Mouse (Mus musculus): Measurements from ENCODE around the gene Gm28043.
"Not testable (repeated sequence)": the region's sequence is repeated elsewhere in the genome, so short reads cannot be mapped to it uniquely, and the experiment has no call there.

Gm28043 gene

DNA sequence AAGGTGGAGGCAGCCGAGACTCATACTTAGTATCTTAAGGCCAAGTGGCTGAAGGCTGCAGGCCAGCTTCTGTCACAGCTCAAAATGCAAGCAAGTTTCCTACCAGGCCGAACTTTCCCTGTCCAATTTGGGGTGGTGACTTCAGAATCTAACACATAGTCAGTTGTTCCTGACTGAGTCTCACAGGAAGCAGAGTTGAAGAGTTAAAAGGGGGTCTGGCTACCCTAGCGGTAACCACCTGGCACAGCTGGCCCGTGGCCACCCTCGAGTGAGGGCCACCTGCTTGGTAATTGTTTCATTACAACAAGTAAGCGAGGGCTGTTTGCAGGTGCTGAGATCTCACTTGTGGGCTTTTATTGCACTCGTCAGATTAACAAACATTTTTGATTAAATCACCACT is 97.9 kb downstream of the Gm28043 start:
- DNase-seq (ENCODE audit: low spot score), result no peak

DNA sequence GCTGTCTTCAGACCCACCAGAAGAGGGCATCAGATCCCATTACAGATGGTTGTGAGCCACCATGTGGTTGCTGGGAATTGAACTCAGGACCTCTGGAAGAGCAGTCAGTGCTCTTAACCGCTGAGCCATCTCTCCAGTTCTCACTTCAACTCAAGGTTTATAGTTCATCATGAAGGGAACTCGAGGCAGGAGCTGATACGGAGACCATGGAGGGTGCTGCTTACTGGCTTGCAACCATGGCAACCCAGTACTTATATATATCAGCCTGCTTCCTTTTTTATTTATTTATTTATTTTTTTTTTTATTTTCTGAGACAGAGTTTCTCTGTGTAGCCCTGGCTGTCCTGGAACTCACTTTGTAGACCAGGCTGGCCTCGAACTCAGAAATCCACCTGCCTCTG is 99.1 kb downstream of the Gm28043 start:
- DNase-seq (ENCODE audit: low spot score), result not testable (repeated sequence)

DNA sequence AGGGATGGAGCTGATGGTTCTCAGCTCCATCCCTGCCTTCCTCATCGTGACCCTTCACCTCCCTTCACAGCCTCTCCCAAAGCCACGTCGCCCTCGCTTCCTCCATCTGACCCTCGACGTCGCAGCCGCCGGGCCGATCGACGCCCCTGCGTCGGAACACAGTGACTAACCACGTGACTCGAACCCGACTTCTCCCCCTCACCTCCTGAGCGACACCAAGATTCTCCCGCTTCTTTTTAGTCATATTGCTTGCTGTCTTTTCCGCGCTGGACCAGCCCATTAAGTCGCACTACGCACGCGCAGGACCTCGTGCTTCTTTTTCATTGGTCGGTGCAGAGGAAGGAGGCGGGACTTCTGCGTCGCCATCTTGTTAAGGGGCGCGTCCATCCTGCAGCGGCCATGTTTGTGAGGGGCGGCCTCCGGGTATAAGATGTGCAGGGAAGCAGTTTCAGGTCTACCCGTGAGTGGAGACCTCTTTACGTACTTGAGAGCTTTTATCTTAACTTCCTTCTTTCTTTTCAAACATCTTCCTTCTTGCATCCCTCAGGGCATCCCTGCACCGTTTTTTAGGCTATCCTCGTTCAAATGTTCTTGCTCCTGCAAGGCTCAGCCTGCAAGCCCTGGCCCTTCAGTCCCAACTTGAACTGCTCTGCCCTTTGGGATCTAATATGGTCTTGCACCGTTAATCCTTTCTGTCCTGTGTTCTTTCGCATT is 102.2 kb downstream of the Gm28043 start, which contains the start of gene Ccdc167:
Gene Ccdc167 (minus strand): TSS at position 313 of the 714 bp plus-strand sequence.
- DNase-seq (ENCODE audit: low spot score), result peak; percentile 93

DNA sequence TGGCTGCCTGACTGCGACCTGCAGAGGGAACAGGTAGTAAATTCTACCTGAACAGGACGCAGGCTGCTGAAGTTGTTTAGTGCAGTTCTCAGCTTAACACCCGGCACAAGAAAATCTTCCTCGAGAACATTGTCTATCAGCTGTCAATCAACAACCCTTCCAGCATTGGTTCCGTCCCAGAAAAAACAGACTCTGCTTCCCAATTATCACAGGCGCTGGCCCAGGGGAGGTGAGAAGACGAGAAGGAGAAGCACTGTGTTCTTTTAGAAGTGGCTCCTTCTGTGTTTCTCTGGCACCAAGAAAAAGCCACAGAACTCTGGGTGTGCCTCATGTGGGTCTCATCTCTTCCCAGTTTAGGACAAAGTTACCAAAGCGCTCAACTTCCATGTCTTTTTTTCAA is 104.0 kb downstream of the Gm28043 start:
- DNase-seq (ENCODE audit: low spot score), result no peak

DNA sequence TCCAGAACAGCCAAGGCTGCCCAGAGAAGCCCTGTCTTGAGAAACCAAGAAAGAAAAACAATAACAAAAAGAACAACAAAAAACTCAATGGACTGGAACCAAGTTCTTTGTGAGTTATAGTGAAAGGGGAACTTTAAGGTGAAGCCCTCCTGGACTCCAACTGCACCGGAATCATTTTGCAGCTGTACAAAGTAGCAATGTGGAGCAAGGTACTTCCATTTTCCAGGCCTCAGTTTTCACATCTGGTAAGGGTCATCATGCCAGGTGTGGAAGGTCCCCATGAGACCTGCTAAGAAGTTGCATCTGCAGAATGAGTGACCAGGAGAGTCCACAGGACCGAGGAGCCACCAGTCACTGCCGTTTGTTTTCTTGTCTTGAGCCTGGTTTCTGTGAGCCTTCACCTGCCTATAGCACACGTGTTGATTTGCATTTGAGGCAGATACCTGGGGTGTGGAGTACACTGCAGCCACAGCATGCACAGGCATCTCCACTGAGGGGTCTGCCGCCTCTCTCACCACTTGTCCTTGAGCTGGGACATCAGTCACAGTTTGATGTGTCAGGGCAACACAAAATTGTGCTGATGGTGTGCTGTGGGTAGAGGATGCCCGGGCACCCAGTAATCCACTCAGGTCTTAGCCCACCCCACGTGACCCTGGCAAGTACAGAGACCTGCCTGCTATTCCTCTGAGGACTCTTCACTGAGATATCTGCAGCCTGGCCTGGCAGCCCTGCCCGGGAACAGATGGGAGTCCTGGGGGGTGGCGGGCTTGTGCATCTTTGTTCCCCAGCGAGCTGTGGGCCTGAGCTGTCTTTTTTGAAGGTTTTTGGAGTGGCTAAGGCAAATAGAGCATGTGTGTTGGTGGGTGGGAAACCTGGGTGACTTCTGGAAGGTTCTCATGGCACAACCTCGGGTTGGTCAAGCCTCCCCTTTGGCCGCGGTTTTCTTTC is 105.2 kb downstream of the Gm28043 start:
- no peak for DNase-seq (ENCODE audit: low spot score)

DNA sequence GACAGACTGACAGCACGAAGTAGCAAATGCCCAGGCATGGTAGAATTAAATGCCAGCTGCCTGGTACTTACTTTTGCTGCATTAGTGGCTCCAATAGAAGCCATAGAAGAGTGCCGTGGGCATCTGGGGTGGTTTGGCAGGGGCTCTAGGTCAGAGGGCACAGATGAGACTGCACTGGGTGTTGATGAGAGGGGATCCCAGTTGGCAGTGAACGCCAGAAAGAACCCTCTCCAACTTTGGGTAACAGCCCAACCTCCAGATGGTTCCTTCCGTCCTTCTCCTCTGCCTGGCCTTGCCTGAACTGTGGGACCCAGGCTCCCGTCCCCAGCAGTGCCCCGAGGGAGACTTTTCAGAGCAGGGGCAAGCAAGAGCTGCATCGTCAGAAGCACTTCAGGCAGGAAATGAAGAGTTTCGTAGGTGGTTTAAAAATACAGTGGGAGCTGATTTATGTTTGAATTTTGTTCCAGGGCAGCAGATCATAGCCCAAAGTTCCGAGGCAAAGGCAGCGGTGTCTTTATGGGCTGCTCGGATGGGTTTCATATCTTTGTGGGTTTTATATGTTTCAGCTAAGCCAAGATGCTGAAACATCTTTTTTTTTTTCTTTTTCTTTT is 106.2 kb downstream of the Gm28043 start:
- DNase-seq (ENCODE audit: low spot score), result no peak

DNA sequence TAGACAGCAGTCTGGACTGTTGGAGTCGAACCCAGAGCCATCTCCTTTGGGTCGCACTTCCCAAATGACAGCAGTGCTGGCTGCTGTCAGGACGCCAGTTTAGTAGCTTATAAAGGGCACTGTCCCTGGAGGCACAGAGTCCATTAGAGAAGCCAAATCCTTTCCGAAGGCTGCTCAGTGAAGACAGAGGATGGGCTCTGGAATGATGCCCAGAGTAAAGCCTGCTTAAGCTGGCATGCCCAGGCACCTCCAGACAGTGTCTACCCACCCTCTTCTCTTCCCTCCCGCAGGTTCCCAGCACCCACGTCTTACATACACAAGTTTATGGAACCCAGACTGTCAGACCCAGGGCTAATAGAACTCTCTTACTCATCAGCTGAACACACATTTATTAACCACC is 109.9 kb downstream of the Gm28043 start:
- DNase-seq (ENCODE audit: low spot score), result no peak

DNA sequence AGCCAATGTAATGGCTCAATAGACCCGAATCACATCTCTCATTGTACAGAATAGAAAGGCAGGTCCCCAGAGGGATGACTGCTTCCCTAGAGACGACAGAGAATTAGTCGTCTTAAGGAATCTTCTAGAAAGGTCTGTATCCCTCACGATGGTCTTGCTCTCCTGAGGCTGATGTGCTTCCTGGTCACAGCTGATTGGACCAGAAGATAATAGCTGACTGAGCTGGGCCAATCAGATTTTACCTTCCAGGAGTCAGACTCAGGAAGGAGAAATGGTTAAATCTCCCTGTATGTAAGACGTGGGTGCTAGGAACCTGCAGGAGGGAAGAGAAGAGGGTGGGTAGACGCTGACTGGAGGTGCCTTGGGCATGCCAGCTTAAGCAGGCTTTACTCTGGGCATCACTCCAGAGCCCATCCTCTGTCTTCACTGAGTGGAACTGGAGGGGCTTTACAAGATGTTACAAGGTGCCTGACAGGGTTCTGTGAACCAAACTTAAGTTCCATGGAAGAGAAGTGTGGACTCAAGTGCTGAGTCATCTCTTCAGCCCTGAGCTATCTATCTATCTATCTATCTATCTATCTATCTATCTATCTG is 110.4 kb downstream of the Gm28043 start:
- no peak for DNase-seq (ENCODE audit: low spot score)

DNA sequence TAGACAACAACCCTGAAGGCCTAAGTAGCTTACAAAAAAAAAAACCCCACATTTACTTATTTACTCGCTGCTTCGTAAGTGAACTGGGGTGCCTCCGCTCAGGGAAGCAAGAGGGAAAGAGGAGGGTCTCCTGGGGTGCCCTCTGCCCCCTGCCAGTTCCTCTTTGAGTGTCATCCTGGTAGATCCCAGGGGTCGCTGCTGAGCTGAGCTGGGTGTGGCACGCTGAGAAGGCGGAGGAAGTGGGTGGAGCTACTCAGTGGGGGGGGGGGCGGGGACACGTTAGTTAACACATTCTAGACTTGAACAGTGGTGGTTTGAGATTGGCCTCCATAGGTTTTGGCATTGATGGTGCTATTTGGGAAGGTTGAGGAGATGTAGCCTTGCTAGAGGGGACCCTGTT is 113.4 kb downstream of the Gm28043 start:
- no peak for DNase-seq (ENCODE audit: low spot score)

DNA sequence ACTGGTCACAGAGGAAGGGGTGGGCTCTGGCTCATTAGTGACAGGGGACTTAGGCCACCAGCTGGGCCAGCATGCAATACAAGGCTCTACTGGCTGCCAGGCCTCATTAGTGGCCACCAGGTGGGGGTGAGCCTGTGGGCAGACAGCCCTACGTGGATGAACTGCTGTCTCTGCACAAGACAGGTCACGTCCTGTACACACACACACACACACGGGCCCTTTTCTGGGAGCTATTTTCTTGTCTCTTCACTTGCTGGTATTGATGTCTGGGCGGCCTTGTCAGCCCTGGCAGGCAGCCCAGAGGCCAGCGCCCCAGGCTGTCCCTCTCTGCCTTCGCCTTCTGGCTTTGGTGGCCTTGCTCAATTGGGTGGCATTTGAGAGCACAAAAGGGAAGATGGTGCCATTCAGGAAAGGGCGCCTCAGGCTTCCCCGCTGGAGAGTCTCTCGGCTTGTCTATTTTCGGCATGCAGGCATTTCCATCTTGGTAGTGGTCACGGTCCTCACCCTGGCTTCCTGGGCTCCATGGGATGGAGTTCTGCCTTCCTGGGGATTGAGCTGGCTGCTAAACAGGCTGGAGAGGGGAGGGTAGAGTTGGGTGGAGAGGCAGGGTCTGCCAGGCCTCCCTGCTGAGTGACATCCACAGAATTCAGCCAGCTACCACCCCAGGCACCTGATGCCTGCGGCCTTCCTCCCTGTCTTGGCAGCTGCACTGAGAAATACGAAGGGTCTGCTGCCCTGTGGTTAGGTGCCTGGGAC is 116.0 kb downstream of the Gm28043 start:
- no peak for DNase-seq (ENCODE audit: low spot score)

DNA sequence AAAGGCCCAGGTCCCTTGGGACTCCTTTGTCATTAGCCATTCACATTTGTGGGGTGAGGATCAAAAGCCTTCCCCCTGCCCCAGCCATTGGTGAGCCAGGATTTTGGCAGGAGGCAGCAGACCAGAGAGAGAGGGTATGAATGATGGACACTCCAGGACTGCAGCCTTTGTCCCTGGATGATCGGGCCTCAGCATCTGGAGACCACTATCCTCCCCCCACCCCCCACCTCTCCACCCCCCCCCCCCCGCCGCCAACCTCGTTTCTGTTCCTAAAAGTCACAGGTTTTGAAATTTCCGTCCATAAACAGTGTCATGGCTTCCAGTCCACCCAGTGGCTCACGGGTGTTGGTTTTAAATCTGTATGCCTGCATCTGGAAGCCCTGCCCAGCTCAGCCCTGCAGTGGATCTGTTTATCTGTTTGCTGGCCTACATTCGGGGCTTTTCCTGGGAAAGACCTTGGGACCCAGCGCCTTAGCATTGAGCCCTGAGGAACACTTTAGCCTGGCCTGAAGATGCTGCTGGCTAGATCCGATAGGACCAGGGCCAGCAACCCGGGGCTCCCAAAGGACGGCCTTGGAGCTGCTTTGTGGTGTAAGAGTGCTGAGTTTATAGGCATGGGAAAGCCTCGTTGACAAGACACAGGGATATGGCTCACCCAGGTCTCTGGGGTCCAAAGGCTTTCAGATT is 116.7 kb downstream of the Gm28043 start:
- no peak for DNase-seq (ENCODE audit: low spot score)

DNA sequence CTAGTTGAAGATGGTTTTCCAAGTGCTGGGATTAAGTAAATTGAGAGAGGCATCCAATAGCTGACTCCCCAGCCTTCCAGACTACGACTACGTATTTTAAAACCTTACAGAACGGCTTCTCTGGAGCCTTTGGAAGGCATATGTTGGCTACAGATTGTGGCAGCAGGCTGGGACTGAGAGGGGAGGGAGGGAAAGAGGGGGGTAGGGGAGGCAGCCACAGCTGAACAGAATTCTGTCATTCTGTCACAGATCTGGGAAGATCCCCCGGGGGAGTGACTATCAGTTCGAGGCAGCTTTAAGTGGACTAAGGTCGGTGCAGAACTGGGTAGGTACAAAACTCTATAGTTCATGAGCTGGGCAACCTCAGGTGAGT is 117.3 kb downstream of the Gm28043 start:
- no peak for DNase-seq (ENCODE audit: low spot score)

DNA sequence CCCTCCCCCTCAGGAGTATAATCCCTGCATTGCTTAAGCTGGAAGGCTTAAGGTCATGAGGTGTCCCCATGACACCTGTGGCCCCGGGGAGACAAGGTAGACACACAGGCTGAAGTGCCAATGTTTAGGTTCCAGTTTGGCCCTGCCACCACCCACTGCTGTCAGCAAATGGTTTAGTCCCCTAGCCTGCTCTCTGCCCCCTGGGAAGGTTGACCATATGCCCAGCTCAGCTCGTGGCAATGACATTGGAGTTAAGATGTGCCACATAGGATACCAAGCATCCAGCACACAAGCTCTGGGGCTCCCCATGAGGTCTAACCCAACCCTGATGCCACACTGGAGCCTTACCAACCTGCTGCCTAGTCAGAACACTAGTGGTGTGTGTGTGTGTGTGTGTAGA is 117.8 kb downstream of the Gm28043 start:
- no peak for DNase-seq (ENCODE audit: low spot score)

DNA sequence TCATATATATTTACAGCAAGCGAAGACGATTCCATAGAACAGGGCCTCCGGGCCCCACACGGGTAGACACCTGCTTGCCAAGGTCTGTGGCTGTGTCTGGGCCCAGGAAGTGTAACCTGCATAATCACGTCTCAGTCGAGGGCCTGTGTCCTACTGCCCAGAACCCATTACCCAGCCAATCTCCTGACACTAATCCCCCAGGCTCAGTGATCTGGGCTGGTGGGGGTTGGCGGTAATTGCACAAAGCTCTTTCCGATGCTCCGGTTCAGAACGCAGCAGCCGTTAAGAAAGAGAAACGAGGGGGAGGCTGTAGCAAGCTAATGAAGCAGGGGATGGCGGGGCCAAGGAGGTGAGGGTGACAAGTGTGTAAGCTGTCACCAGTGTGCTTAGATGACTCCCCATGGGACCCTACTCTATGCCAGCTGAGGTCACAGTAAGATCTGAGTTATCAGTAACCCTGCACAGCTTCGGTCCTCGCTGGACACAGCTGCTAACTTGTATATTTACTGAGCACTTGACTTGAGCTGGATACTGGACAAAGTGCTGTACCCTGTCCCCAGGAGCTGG is 121.9 kb downstream of the Gm28043 start:
- DNase-seq (ENCODE audit: low spot score), result no peak

DNA sequence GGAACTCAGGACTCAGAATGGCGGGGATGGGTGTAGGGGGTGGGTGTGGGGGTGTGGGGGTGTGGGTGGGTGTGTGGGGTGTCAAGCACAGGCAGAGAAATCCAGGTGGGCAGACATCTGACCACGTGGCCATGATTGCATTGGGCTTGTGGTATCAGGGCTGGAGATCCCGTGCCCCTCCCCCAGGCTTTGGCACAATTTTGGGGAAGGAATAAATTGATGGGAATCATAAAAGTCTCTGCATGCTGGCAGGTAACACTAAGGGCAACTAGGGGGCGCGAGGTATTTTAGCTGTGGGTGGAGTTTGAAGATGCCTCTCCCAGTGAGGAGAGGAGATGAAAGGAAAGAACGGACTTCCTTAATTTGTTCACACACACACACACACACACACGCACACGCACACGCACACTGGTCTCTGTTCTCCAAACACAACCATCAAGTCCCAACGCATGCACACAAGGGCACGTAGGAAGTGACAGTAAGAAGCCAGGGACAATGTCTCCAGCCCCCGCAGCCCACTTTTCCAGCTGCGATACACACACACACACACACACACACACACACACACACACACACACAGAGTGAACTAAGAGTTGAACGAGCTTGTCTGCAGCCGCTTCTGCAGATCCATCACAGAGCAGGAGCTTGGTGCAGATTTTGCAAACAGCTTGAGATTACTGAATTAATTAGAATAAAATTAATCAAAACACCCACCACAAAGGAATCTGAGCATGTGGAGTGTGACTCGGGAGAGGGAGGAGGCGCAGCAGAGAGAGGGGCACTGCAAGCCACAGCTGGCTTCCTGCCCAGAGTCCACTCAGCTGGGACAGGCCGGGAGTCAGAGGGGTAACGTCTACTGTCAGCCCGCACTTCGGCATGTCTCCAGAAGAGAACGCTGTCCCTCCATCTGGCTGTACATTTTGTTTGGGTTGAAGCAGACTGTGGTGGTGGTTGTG is 123.5 kb downstream of the Gm28043 start:
- DNase-seq (ENCODE audit: low spot score), result no peak

DNA sequence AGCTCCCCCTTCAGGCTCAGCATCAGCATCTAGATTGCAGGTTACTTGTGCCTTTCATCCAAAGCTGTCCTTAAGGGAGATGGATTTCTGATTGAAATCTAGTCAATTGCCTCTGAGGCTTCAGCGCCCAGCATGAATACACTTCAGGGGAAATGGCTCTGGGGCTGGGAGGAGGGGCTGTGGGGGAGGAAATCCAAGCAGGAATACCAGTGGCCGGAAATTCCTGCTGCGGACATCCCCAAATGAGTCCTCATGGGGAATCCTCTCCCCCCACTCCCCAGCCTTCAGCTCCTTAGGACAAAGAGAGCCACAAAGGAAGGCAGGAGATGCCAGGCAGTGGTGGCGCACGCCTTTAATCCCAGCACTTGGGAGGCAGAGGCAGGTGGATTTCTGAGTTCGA is 132.8 kb downstream of the Gm28043 start:
- DNase-seq (ENCODE audit: low spot score), result no peak

All from spleen, adult 12 weeks (tissue).